Mouse (Mus musculus) erythroblast, embryonic 14.5 days (primary cell): ENCODE data around the gene Bfar. TPM values are rescaled to one million over a fixed set of nuclear protein-coding genes. Genes with fewer than 3 reads are reported as not detected.

Experiments
- H3K27me3 ChIP-seq: 2 replicates; pipeline ENCODE4 v1.6.1; 2012; ENCODE audit warnings: inconsistent platforms; ENCODE audit not compliant: control insufficient read depth
- H3K36me3 ChIP-seq: 2 replicates; pipeline ENCODE4 v1.6.1; 2012; ENCODE audit warnings: mild to moderate bottlenecking, inconsistent platforms; ENCODE audit not compliant: control insufficient read depth
- H3K4me1 ChIP-seq: 2 replicates; pipeline ENCODE4 v1.6.1; 2012; ENCODE audit warnings: inconsistent platforms; ENCODE audit not compliant: control insufficient read depth
- H3K4me3 ChIP-seq: replicated peaks from 2 replicates; pipeline ENCODE3; 2012; ENCODE audit warnings: moderate library complexity, mild to moderate bottlenecking, inconsistent platforms
- H3K9me3 ChIP-seq: 2 replicates; pipeline ENCODE4 v1.6.1; 2012; ENCODE audit warnings: low read length, inconsistent platforms, mixed read lengths; ENCODE audit not compliant: control insufficient read depth
- GATA1 ChIP-seq: IDR thresholded peaks from 2 replicates; pipeline ENCODE4 v1.6.1; 2012; ENCODE audit warnings: low read length, inconsistent platforms, mixed read lengths
- TAL1 ChIP-seq: IDR thresholded peaks from 3 replicates; pipeline ENCODE4 v1.6.1; 2012; ENCODE audit warnings: low read length, inconsistent platforms, mixed read lengths
- polyA plus RNA-seq: library from polyadenylated mRNA; stranded (reverse); fragments of >175 nt; gene quantifications from 2 replicates; pipeline ENCODE4 v1.2.3, GENCODE M21; 2012

Gene Bfar
- polyA plus RNA-seq, 1 experiment: 0.08 TPM

DNA sequence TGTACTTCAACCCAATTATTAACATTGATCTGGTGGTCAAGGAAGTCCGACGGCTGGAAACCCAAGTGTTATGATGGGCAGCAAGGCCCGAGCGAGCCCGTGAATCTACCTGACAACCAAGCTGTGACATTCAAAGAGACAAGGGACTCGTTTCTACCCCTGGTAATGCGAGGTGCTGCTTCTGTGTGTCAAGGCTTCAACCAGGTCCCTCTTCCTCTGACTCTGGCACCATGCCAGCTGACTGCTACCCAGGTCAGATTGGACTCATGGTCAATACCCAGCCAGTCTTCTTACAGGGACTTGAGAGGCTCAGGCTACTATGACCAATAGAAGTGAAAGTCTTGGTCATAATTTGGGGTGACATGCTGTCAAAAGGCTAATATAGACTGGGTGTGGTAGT, 30.5 kb downstream of the Bfar start:
- TF ChIP-seq GATA1 (no peak), TAL1 (no peak)
- Histone ChIP-seq H3K9me3 (no peaks in the 10 kb centered on the region), H3K36me3 (peaks cover 54% of the 10 kb centered on the region)

DNA sequence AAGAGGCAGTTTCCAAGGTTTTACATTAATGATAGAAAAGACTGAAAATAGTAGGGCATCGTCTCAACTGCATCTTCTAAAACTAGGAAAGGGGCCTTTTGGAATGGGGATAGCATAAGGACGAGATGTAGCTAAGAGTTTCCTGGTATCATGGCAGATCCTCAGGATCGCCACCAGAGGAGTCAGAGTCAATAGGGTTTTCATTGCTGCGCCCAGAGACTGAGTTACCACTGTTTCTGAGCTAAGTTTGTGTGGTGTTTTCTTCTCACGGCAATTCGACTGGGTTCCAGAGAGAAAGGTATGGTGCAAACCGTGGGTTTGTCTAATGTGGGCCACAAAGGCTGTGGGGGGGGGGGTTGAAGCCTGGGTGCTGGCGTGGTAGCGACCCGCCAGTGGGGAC, 33.0 kb downstream of the Bfar start:
- Histone ChIP-seq H3K36me3 (peaks cover 31% of the 10 kb centered on the region), H3K27me3 (no peaks in the 10 kb centered on the region), H3K4me1 (no peaks in the 10 kb centered on the region), H3K4me3 (no peak overlapping the region), H3K9me3 (no peaks in the 10 kb centered on the region)
- no peak for TF ChIP-seq GATA1
- no peak for TF ChIP-seq TAL1

More for the DNA sequence above, 30.5 kb downstream of the Bfar start:
- no peaks in the 10 kb centered on the region for H3K27me3 ChIP-seq
- no peaks in the 10 kb centered on the region for H3K4me1 ChIP-seq
- no peak overlapping the region for H3K4me3 ChIP-seq

DNA sequence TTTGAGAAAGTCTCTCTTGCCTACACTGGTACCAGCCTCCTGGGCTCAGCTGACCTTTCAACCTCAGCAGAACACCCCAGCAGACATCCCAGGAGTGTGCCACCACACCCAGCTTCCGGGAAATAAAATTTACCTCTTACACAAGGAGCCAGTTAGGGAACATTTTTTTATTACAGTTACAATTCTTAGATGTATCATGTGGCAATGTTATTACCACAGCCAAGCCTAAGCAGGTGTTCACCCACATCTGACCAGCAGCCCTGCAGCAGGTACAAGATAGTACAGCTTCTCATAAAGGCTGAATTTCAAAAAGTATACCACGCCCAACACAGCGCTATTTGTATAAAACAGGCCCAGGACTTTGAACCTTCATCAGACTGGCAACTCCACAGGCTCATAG, 43.3 kb downstream of the Bfar start:
- Histone ChIP-seq H3K4me1 (no peaks in the 10 kb centered on the region), H3K4me3 (no peak overlapping the region), H3K27me3 (no peaks in the 10 kb centered on the region), H3K9me3 (no peaks in the 10 kb centered on the region), H3K36me3 (no peaks in the 10 kb centered on the region)
- TF ChIP-seq GATA1: no peak
- no peak for TF ChIP-seq TAL1

DNA sequence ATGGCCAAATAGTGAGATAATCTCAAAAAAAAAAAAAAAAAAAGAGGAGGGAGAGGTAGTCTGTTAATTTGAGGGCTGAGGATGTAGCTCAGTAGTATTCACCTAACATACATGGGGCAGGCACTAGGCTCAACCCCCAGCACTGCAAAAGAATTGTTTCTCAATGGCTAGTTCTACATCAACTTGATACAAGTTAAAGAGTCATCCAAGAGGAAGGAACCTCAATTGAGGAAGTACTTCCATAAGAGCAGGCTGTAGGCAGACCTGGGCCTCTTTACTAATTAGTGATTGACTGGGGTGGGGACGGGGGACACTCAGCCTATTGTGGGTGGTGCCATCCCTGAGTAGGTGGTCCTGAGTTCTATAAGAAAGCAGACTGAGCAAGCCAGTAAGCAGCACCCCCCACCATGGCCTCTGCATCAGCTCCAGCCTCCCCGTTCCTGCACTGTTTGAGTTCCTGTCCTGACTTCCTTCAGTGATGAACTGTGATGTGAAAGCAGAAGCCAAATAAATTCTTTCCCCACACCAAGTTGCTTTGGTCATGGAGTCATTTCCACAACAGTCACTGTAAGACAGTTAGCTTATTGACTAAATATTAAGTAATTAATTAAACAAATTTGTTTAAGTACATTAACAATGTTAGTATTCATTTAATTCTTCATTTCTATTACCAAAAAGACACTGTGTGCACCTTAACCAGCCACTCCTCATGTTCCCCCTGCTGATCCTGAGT, 45.3 kb downstream of the Bfar start:
- Histone ChIP-seq H3K4me3 (no peak overlapping the region), H3K36me3 (no peaks in the 10 kb centered on the region), H3K4me1 (no peaks in the 10 kb centered on the region), H3K9me3 (no peaks in the 10 kb centered on the region), H3K27me3 (no peaks in the 10 kb centered on the region)
- TF ChIP-seq GATA1: no peak
- no peak for TF ChIP-seq TAL1

DNA sequence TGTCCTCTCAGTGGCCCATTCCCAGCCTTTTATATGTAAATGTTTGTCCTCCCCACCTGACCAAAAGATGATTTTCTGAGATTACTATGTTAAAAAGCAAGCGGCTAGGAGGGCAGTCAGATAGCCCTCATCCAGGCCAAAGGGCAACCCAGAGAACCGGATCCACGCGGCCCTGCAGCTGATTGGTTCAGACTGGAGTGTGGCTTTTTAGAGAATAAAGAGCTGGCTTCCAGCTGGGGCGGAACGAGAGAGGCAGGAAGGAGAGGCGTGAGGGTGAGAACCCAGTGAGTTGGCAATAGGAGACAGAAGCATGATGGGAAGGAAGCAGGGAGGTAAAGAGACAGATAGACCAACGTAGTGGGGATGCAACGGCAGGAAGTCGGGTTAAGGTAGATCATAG, 51.3 kb downstream of the Bfar start:
- no peak for TF ChIP-seq TAL1
- TF ChIP-seq GATA1: no peak
- no peaks in the 10 kb centered on the region for H3K4me1 ChIP-seq
- no peaks in the 10 kb centered on the region for H3K9me3 ChIP-seq
- no peak overlapping the region for H3K4me3 ChIP-seq
- H3K36me3 ChIP-seq: no peaks in the 10 kb centered on the region
- H3K27me3 ChIP-seq: no peaks in the 10 kb centered on the region

DNA sequence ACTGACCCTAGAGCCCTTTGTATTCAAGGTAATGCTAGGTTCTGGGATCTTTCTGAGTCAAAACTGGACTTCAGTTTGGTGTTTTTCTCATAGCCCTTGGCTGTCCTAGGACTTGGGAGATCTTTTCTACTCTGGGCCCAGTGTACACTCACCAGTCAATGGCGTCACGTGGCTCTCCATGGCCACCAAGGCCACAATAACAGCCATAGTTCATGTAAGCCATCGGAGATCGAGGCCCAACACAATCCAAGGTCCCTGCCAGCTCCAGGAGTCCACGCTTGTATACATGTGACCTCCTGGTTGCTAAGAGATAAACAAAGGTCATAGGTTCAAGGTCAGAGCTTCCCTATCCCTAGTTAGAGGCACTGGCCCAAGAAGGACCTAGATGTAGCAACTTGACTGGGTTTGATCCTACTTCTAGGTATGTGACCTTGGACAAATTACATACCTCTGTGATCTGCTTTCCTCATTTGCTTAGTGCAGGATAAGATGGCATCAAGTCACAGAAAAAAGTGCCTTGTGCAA, 56.2 kb downstream of the Bfar start:
- no peaks in the 10 kb centered on the region for H3K36me3 ChIP-seq
- TF ChIP-seq TAL1 (no peak), GATA1 (no peak)
- no peak overlapping the region for H3K4me3 ChIP-seq
- H3K27me3 ChIP-seq: peaks cover 2% of the 10 kb centered on the region; the same call in 1 of the 2 replicates
- no peaks in the 10 kb centered on the region for H3K9me3 ChIP-seq
- H3K4me1 ChIP-seq: peaks cover 4% of the 10 kb centered on the region

DNA sequence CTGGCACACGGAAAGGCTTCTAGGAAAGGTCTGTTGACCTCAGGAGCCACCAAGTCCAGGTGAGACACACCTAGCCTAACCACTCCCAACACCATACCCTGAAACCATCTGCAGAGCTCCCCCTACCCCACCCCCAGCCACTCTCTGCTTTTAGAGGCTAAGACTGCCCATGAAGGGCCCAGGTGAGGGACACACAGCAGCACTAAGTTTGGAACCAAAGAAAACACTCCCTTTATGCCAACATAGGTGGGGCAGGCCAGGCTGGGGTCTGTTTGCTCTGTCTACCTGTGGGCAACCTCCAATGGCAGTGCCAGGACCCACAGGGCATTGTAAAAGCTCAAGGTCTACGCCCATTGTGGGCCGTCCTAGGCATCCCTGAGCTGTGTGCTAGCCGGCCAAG, 57.8 kb downstream of the Bfar start:
- H3K36me3 ChIP-seq: no peaks in the 10 kb centered on the region
- H3K4me1 ChIP-seq: peaks cover 4% of the 10 kb centered on the region
- no peaks in the 10 kb centered on the region for H3K9me3 ChIP-seq
- TF ChIP-seq GATA1 (no peak), TAL1 (no peak)
- peaks cover 2% of the 10 kb centered on the region; the same call in 1 of the 2 replicates for H3K27me3 ChIP-seq
- no peak overlapping the region for H3K4me3 ChIP-seq

DNA sequence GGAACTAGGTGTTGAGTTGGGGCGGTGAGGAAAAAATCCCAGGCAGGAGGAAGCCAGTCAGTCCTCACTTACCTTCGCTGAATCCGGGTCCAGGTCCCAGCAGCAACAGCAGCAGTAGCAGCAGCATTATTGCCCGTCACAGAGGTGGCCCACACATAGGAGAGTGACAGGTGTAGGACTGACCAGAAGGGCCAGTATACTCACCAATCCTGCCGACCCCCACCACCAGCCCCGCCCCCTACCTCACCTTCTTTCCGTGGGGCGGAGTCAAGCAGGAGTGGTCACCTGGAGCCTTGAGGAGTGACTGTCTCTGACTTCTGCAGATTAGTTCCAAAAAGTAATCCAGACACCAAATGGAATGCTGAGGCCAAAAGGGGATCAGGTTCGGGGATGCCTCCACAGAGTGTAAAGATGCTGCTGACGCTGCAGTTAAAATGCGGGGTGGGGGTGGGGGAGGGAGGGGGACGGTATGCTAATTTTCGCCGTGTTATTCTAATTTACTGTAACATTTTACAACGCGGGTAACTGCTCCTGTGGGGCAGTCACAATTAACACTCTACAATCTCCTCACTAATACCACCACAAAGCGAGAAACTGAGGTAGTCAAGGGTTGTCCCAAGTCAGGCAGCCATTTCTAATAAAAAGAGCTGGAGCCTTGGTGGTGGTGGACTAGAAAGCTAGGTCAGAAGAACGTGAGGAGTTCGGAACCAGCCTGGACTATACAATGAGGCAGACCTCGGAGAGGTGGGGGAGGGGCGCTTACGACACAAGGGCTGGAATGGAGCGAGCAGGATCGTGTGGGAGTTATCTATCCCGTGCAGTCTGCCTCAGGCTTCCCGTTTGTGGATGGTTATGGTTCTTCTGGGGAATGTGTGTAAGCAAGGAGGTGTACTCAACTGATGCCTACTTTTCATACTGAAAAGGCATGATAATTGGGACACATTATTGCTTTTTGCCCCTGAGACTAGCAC, 58.9 kb downstream of the Bfar start, which contains the start of gene Pla2g10:
Gene Pla2g10 (minus strand): TSS at position 699 of the 971 bp plus-strand sequence.
- TF ChIP-seq TAL1 (no peak), GATA1 (no peak)
- no peaks in the 10 kb centered on the region for H3K9me3 ChIP-seq
- peaks cover 4% of the 10 kb centered on the region for H3K4me1 ChIP-seq
- H3K4me3 ChIP-seq: no peak within 1 kb of the TSS
- peaks cover 2% of the 10 kb centered on the region; the same call in 1 of the 2 replicates for H3K27me3 ChIP-seq
- H3K36me3 ChIP-seq: no peaks in the 10 kb centered on the region

DNA sequence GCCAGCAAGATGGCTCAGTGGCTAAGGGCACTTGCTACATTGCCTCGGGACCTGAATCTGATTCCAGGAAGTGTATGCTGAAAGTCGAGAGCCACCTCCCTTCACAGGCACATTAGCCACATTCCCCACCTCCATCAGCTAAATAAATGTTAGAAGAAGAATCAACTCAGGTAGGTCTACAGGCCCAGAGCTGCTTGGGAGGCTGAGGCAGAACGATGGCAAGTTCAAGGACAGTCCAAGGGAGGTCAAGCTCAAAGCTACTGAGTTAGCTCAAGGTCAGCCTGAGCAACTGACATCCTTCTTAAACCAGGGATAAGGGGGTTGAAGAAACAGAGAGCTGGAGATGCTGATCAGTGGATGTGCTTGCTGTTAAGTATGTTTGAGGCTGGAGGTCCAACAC, 61.1 kb downstream of the Bfar start:
- Histone ChIP-seq H3K4me3 (no peak overlapping the region), H3K9me3 (no peaks in the 10 kb centered on the region), H3K4me1 (peaks cover 4% of the 10 kb centered on the region), H3K36me3 (no peaks in the 10 kb centered on the region), H3K27me3 (peaks cover 2% of the 10 kb centered on the region; the same call in 1 of the 2 replicates)
- no peak for TF ChIP-seq TAL1
- no peak for TF ChIP-seq GATA1
